Mouse (Mus musculus) forebrain, embryonic 15.5 days (tissue): ENCODE measurements at regions not wholly inside any gene's neighbourhood (a gene's known extent, or its start where the extent isn't known, plus 50 kb on each side); places are given as distances from the start of the nearest gene placed in this dataset.

Source experiments
- ATAC-seq: fragments of 200-750 bp; cut with Nextera tagmentation; replicated peaks from 2 replicates; pipeline ENCODE4 v1.8.0; 2017; ENCODE audit warnings: mild to moderate bottlenecking, moderate TSS enrichment, moderate library complexity
- H3K27ac ChIP-seq: fragments of 300-500 bp; sonication (generic); replicated peaks from 2 replicates; pipeline ENCODE4 v1.5.1; 2015; ENCODE audit warnings: mild to moderate bottlenecking, inconsistent platforms
- H3K27me3 ChIP-seq: fragments of 300-500 bp; sonication (generic); 2 replicates; pipeline ENCODE4 v1.6.1; 2015; ENCODE audit warnings: inconsistent platforms
- H3K36me3 ChIP-seq: fragments of 300-500 bp; sonication (generic); 2 replicates; pipeline ENCODE4 v1.6.1; 2015; ENCODE audit warnings: mild to moderate bottlenecking, inconsistent platforms
- H3K4me1 ChIP-seq: fragments of 300-500 bp; sonication (generic); 2 replicates; pipeline ENCODE4 v1.6.1; 2015; ENCODE audit warnings: inconsistent platforms
- H3K4me2 ChIP-seq: fragments of 300-500 bp; sonication (generic); replicated peaks from 2 replicates; pipeline ENCODE4 v1.6.1; 2015; ENCODE audit warnings: mild to moderate bottlenecking, inconsistent platforms
- H3K4me3 ChIP-seq: fragments of 300-500 bp; sonication (generic); 2 replicates; pipeline ENCODE4 v1.5.1; 2015; ENCODE audit warnings: mild to moderate bottlenecking, inconsistent platforms
- H3K9ac ChIP-seq: fragments of 300-500 bp; sonication (generic); replicated peaks from 2 replicates; pipeline ENCODE4 v1.6.1; 2015; ENCODE audit warnings: mild to moderate bottlenecking, inconsistent platforms
- H3K9me3 ChIP-seq: fragments of 300-500 bp; sonication (generic); 2 replicates; pipeline ENCODE4 v1.6.1; 2016; ENCODE audit warnings: inconsistent platforms
- WGBS: fragments of 180-500 bp; shearing (Covaris S2); methylation state at CpG from one replicate; pipeline ENCODE4 v1.1.7; 2015; ENCODE audit warnings: mixed read lengths; 5-methylcytosine and 5-hydroxymethylcytosine counted together

GRCm38 (mm10) chr3:21296581-21297110 is 779.8 kb upstream of the Tbl1xr1 start:
- Histone ChIP-seq H3K4me1 (peaks cover 7% of the 10 kb centered on the region; the same call in 1 of the 2 replicates), H3K4me3 (no peak overlapping the region), H3K36me3 (no peaks in the 10 kb centered on the region), H3K9ac (no peak overlapping the region), H3K9me3 (no peaks in the 10 kb centered on the region), H3K27me3 (no peaks in the 10 kb centered on the region), H3K27ac (no peak overlapping the region), H3K4me2 (no peak overlapping the region)
- ATAC-seq: peak; percentile 65
- 12% methylated on average over 1 of the region's 1 CpGs for WGBS

GRCm38 (mm10) chr3:21325329-21325896 is 751.0 kb upstream of the Tbl1xr1 start:
- H3K9ac ChIP-seq: no peak overlapping the region
- H3K4me1 ChIP-seq: peaks cover 5% of the 10 kb centered on the region; the same call in 1 of the 2 replicates
- 38% methylated on average over 4 of the region's 4 CpGs for WGBS
- no peak overlapping the region for H3K4me2 ChIP-seq
- no peak overlapping the region for H3K4me3 ChIP-seq
- H3K9me3 ChIP-seq: no peaks in the 10 kb centered on the region
- ATAC-seq: peak; percentile 53; the same call in 1 of the 2 replicates
- no peak overlapping the region for H3K27ac ChIP-seq
- H3K36me3 ChIP-seq: no peaks in the 10 kb centered on the region
- no peaks in the 10 kb centered on the region for H3K27me3 ChIP-seq

- Histone ChIP-seq H3K9ac (no peak overlapping the region), H3K27me3 (no peaks in the 10 kb centered on the region), H3K27ac (no peak overlapping the region), H3K4me3 (no peak overlapping the region), H3K36me3 (no peaks in the 10 kb centered on the region), H3K9me3 (no peaks in the 10 kb centered on the region), H3K4me2 (no peak overlapping the region), H3K4me1 (no peaks in the 10 kb centered on the region)
- ATAC-seq: no peak
These were observed 734.5 kb upstream of the Tbl1xr1 start for GRCm38 (mm10) chr3:21341916-21342315.

- Histone ChIP-seq H3K4me1 (no peaks in the 10 kb centered on the region), H3K27ac (no peak overlapping the region), H3K4me2 (no peak overlapping the region), H3K4me3 (no peak overlapping the region), H3K9ac (no peak overlapping the region), H3K36me3 (no peaks in the 10 kb centered on the region), H3K9me3 (no peaks in the 10 kb centered on the region), H3K27me3 (no peaks in the 10 kb centered on the region)
- no peak for ATAC-seq
- 93% methylated on average over 1 of the region's 1 CpGs for WGBS
These were observed 733.4 kb upstream of the Tbl1xr1 start for GRCm38 (mm10) chr3:21343095-21343494.

- H3K27me3 ChIP-seq: no peaks in the 10 kb centered on the region
- H3K36me3 ChIP-seq: no peaks in the 10 kb centered on the region
- ATAC-seq: no peak
- H3K4me3 ChIP-seq: no peak overlapping the region
- WGBS: 78% methylated on average over 3 of the region's 3 CpGs
- H3K27ac ChIP-seq: no peak overlapping the region
- no peak overlapping the region for H3K4me2 ChIP-seq
- no peaks in the 10 kb centered on the region for H3K9me3 ChIP-seq
- H3K4me1 ChIP-seq: no peaks in the 10 kb centered on the region
- H3K9ac ChIP-seq: no peak overlapping the region
These were observed 727.0 kb upstream of the Tbl1xr1 start for GRCm38 (mm10) chr3:21349421-21349820.

GRCm38 (mm10) chr3:21356150-21356549 is 720.3 kb upstream of the Tbl1xr1 start:
- Histone ChIP-seq H3K9ac (no peak overlapping the region), H3K4me3 (no peak overlapping the region), H3K9me3 (no peaks in the 10 kb centered on the region), H3K27ac (peak overlapping the region; percentile 80), H3K4me1 (peaks cover 27% of the 10 kb centered on the region), H3K27me3 (no peaks in the 10 kb centered on the region), H3K4me2 (no peak overlapping the region), H3K36me3 (no peaks in the 10 kb centered on the region)
- WGBS: 68% methylated on average over 3 of the region's 3 CpGs
- no peak for ATAC-seq

GRCm38 (mm10) chr3:21356831-21357712 is 719.4 kb upstream of the Tbl1xr1 start:
- peaks cover 27% of the 10 kb centered on the region for H3K4me1 ChIP-seq
- no peak overlapping the region for H3K9ac ChIP-seq
- no peaks in the 10 kb centered on the region for H3K36me3 ChIP-seq
- no peaks in the 10 kb centered on the region for H3K9me3 ChIP-seq
- H3K4me3 ChIP-seq: no peak overlapping the region
- H3K27me3 ChIP-seq: no peaks in the 10 kb centered on the region
- WGBS: 16% methylated on average over 6 of the region's 6 CpGs
- H3K4me2 ChIP-seq: no peak overlapping the region; the same call in 1 of the 2 replicates
- H3K27ac ChIP-seq: peak overlapping the region; percentile 80
- peak; percentile 97 for ATAC-seq

GRCm38 (mm10) chr3:21358068-21358467 is 718.4 kb upstream of the Tbl1xr1 start:
- no peak overlapping the region for H3K4me2 ChIP-seq
- no peaks in the 10 kb centered on the region for H3K27me3 ChIP-seq
- H3K27ac ChIP-seq: peak overlapping the region; percentile 80
- H3K9me3 ChIP-seq: no peaks in the 10 kb centered on the region
- H3K4me3 ChIP-seq: no peak overlapping the region
- WGBS: 91% methylated on average over 6 of the region's 6 CpGs
- no peaks in the 10 kb centered on the region for H3K36me3 ChIP-seq
- no peak overlapping the region for H3K9ac ChIP-seq
- ATAC-seq: no peak
- H3K4me1 ChIP-seq: peaks cover 27% of the 10 kb centered on the region

GRCm38 (mm10) chr3:21361069-21361468 is 715.4 kb upstream of the Tbl1xr1 start:
- no peaks in the 10 kb centered on the region for H3K36me3 ChIP-seq
- H3K4me3 ChIP-seq: no peak overlapping the region
- H3K4me2 ChIP-seq: no peak overlapping the region
- H3K27me3 ChIP-seq: no peaks in the 10 kb centered on the region
- no peak for ATAC-seq
- no peak overlapping the region for H3K9ac ChIP-seq
- no peak overlapping the region for H3K27ac ChIP-seq
- no peaks in the 10 kb centered on the region for H3K9me3 ChIP-seq
- 87% methylated on average over 3 of the region's 3 CpGs for WGBS
- H3K4me1 ChIP-seq: peaks cover 21% of the 10 kb centered on the region

GRCm38 (mm10) chr3:21379816-21380215 is 696.6 kb upstream of the Tbl1xr1 start:
- 87% methylated on average over 2 of the region's 2 CpGs for WGBS
- H3K36me3 ChIP-seq: no peaks in the 10 kb centered on the region
- H3K4me2 ChIP-seq: no peak overlapping the region
- H3K9ac ChIP-seq: no peak overlapping the region
- no peak for ATAC-seq
- no peaks in the 10 kb centered on the region for H3K27me3 ChIP-seq
- no peaks in the 10 kb centered on the region for H3K9me3 ChIP-seq
- H3K4me1 ChIP-seq: no peaks in the 10 kb centered on the region
- H3K27ac ChIP-seq: no peak overlapping the region
- no peak overlapping the region for H3K4me3 ChIP-seq

GRCm38 (mm10) chr3:21381072-21381471 is 695.4 kb upstream of the Tbl1xr1 start:
- Histone ChIP-seq H3K27ac (no peak overlapping the region), H3K9ac (no peak overlapping the region), H3K9me3 (no peaks in the 10 kb centered on the region), H3K4me3 (no peak overlapping the region), H3K27me3 (no peaks in the 10 kb centered on the region), H3K36me3 (no peaks in the 10 kb centered on the region), H3K4me1 (no peaks in the 10 kb centered on the region), H3K4me2 (no peak overlapping the region)
- 71% methylated on average over 3 of the region's 3 CpGs for WGBS
- no peak for ATAC-seq

GRCm38 (mm10) chr3:21403551-21403950 is 672.9 kb upstream of the Tbl1xr1 start:
- Histone ChIP-seq H3K4me1 (no peaks in the 10 kb centered on the region), H3K9ac (no peak overlapping the region), H3K27ac (no peak overlapping the region), H3K27me3 (no peaks in the 10 kb centered on the region), H3K36me3 (no peaks in the 10 kb centered on the region), H3K4me3 (no peak overlapping the region), H3K9me3 (no peaks in the 10 kb centered on the region), H3K4me2 (no peak overlapping the region)
- ATAC-seq: no peak
- WGBS: 83% methylated on average over 2 of the region's 2 CpGs
